Mouse (Mus musculus): ENCODE measurements around the gene Tmem141. TPM values are rescaled to one million over a fixed set of nuclear protein-coding genes. Genes with fewer than 3 reads are reported as not detected.

The Tmem141 gene
- 12.8 and 14.7 TPM in 2 replicates for polyA plus RNA-seq (2016; fragmentation: Nextera tagmentation; extraction: Ambion mirVana)

DNA sequence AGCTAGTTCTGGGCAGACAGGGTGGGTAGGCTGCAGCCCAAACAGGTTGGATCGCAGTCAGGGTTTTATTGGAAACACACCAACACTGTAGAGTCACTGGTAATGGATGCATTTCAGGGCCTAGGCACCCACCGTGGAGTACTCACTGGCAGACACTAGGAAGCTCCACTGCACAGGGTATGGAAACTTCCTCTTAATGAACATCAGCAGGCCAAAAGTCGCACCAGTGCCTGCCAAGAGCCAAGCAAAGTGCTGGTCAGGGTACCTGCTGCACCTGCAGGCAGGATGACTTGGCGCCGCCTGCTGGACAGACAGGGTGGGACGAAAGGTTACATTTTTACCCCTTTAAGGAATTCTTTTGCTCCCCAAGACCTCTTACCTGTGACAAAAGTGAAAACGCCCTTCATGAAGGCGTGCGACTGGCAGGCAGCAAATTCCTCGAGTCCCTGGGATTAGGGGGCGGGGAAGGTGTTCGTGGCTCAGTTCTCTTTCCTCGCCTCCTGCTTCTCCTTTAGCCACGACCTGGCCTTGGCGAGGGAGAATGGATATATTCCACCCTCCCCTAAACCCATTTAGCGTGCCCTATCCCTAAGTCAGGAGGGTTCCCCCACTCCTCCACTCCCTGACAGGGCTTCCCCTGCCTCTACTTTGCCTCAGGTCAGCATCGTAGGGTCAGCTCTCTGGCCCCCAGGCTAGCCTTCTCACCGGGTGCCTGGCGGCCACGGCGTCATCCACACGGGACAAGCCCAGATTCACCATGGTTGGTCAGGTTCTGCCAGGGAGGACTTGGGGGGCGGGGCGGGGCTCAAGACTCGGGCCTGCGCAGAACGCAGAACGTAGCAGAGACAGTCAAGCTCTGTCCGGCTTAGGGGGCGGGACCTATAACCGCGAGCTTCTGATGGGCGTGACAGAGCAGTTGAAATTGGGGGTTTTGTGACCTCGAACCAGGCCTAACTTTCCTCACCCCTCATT, at the start of gene Tmem141:
Gene Tmem141, minus strand, starts transcription at position 777 of the 972 bp plus-strand sequence.
- Histone ChIP-seq H3K36me3 (no peaks in the 10 kb centered on the region), H3K27me3 (ENCODE audit: low read depth, poor library complexity, severe bottlenecking) (peaks cover 49% of the 10 kb centered on the region), H3K4me3 (peak within 1 kb of the TSS; percentile 60), H3K27ac (replicated peaks) (peak within 1 kb of the TSS; percentile 79), H3K4me1 (peaks cover 12% of the 10 kb centered on the region), H3K9me3 (replicated peaks) (no peaks in the 10 kb centered on the region)
- whole genome bisulfite sequencing, result 6% methylated on average over 34 of the region's 34 CpGs
- peak; percentile 84 for DNase-seq (ENCODE audit: low spot score)

- Histone ChIP-seq H3K4me1 (peaks cover 5% of the 10 kb centered on the region), H3K4me3 (no peak overlapping the region), H3K27me3 (ENCODE audit: low read depth, poor library complexity, severe bottlenecking) (no peaks in the 10 kb centered on the region), H3K27ac (replicated peaks) (no peak overlapping the region), H3K36me3 (no peaks in the 10 kb centered on the region), H3K9me3 (replicated peaks) (no peaks in the 10 kb centered on the region)
- WGBS, result 62% methylated on average over 1 of the region's 1 CpGs
- DNase-seq (ENCODE audit: low spot score), result no peak
Observed at GRCm38 (mm10) chr2:25666516-25666915, 44.7 kb upstream of the Tmem141 start.

DNA sequence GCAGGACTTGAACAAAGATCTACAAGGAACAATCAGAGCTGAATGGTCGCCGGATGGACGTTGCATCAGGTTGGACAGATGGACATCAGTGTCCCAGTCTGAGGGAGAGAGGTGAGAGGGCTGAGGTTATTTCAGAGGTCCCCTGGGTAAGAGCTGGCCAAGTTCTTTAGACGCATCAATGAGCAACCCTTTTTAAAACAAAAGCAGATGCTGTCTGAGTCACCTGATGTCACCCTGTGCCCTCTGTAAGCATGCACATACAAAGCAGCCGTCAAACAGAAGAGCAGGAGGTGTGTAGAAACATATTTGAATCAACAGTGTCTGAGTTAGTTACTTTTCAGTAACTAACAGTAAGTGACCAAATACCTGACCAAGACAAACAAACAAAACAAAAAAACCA, 42.3 kb upstream of the Tmem141 start:
- Histone ChIP-seq H3K27ac (replicated peaks) (no peak overlapping the region), H3K9me3 (replicated peaks) (no peaks in the 10 kb centered on the region), H3K4me1 (peaks cover 5% of the 10 kb centered on the region), H3K4me3 (no peak overlapping the region), H3K27me3 (ENCODE audit: low read depth, poor library complexity, severe bottlenecking) (no peaks in the 10 kb centered on the region), H3K36me3 (no peaks in the 10 kb centered on the region)
- WGBS, result 82% methylated on average over 5 of the region's 5 CpGs
- DNase-seq (ENCODE audit: low spot score), result no peak

GRCm38 (mm10) chr2:25663511-25663910, 41.7 kb upstream of the Tmem141 start:
- H3K4me3 ChIP-seq, result no peak overlapping the region
- peak; percentile 47 for DNase-seq (ENCODE audit: low spot score)
- 76% methylated on average over 1 of the region's 1 CpGs for WGBS
- H3K9me3 ChIP-seq (replicated peaks), result no peaks in the 10 kb centered on the region
- H3K27me3 ChIP-seq (ENCODE audit: low read depth, poor library complexity, severe bottlenecking), result no peaks in the 10 kb centered on the region
- no peak overlapping the region for H3K27ac ChIP-seq (replicated peaks)
- no peaks in the 10 kb centered on the region for H3K36me3 ChIP-seq
- H3K4me1 ChIP-seq, result peaks cover 5% of the 10 kb centered on the region

GRCm38 (mm10) chr2:25661245-25661970, 39.6 kb upstream of the Tmem141 start:
- H3K36me3 ChIP-seq, result no peaks in the 10 kb centered on the region
- H3K27me3 ChIP-seq (ENCODE audit: low read depth, poor library complexity, severe bottlenecking), result no peaks in the 10 kb centered on the region
- H3K4me1 ChIP-seq, result peaks cover 5% of the 10 kb centered on the region
- 93% methylated on average over 6 of the region's 6 CpGs for WGBS
- H3K9me3 ChIP-seq (replicated peaks), result no peaks in the 10 kb centered on the region
- no peak for DNase-seq (ENCODE audit: low spot score)
- no peak overlapping the region for H3K4me3 ChIP-seq
- H3K27ac ChIP-seq (replicated peaks), result no peak overlapping the region

- no peak for DNase-seq (ENCODE audit: low spot score)
- H3K4me1 ChIP-seq, result peaks cover 4% of the 10 kb centered on the region
- H3K27ac ChIP-seq (replicated peaks), result no peak overlapping the region
- no peak overlapping the region for H3K4me3 ChIP-seq
- H3K27me3 ChIP-seq (ENCODE audit: low read depth, poor library complexity, severe bottlenecking), result no peaks in the 10 kb centered on the region
- H3K9me3 ChIP-seq (replicated peaks), result no peaks in the 10 kb centered on the region
- no peaks in the 10 kb centered on the region for H3K36me3 ChIP-seq
- WGBS, result 92% methylated on average over 8 of the region's 8 CpGs
Observed at GRCm38 (mm10) chr2:25660279-25660678, 38.5 kb upstream of the Tmem141 start.

DNA sequence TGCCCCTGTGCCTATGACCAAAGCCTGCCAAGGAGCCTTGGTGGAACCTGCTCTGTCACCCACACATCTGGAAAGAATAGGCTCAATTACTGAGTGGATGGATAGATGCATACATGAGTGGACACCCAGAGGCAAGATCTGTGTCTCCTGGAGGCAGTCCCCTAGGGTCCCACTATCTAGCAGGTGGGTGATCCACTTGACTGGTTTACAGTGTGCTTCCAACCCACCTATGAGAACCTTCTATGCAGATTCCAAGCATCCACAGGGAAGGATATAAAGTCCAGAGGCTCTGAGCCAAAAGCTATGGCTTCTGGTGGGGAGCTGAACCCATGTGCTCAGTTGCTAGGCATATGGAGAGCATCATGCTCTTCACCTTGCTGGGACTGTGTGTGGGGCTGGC, 35.8 kb upstream of the Tmem141 start, which contains the start of gene Lcn5:
Gene Lcn5, plus strand, starts transcription at position 301 of the 400 bp plus-strand sequence.
- Histone ChIP-seq H3K4me3 (no peak within 1 kb of the TSS), H3K27me3 (ENCODE audit: low read depth, poor library complexity, severe bottlenecking) (no peaks in the 10 kb centered on the region)
- no peak for DNase-seq (ENCODE audit: low spot score)

GRCm38 (mm10) chr2:25657246-25657645, 35.4 kb upstream of the Tmem141 start:
- H3K4me3 ChIP-seq, result no peak overlapping the region
- 85% methylated on average over 4 of the region's 4 CpGs for WGBS
- H3K4me1 ChIP-seq, result no peaks in the 10 kb centered on the region
- H3K36me3 ChIP-seq, result no peaks in the 10 kb centered on the region
- no peaks in the 10 kb centered on the region for H3K27me3 ChIP-seq (ENCODE audit: low read depth, poor library complexity, severe bottlenecking)
- H3K9me3 ChIP-seq (replicated peaks), result no peaks in the 10 kb centered on the region
- no peak for DNase-seq (ENCODE audit: low spot score)
- H3K27ac ChIP-seq (replicated peaks), result no peak overlapping the region

More for the DNA sequence above, 35.8 kb upstream of the Tmem141 start, which contains the start of gene Lcn5:
- H3K36me3 ChIP-seq, result no peaks in the 10 kb centered on the region
- no peaks in the 10 kb centered on the region for H3K9me3 ChIP-seq (replicated peaks)
- no peak within 1 kb of the TSS for H3K27ac ChIP-seq (replicated peaks)
- H3K4me1 ChIP-seq, result no peaks in the 10 kb centered on the region

DNA sequence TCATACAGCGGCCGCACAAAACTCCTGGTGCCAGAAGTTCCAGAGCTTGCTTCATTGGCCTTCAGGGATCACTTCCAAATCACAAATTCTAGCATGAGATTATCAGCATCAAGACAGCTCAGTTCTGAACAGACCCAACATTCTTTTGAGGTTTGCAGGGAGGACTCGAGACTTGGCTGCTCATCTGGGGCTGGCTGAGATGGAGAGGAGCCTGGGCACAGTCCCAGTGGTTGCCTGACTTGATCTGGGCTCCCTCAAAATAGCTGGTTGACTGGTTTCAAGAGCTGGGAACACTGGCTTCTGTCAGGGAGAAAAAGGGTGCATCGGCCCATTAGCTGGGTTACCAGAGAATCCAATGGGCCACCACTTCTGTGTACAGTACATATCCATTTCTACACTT, 34.9 kb upstream of the Tmem141 start:
- H3K4me1 ChIP-seq, result no peaks in the 10 kb centered on the region
- H3K4me3 ChIP-seq, result no peak overlapping the region
- no peaks in the 10 kb centered on the region for H3K36me3 ChIP-seq
- H3K27me3 ChIP-seq (ENCODE audit: low read depth, poor library complexity, severe bottlenecking), result no peaks in the 10 kb centered on the region
- no peak for DNase-seq (ENCODE audit: low spot score)
- no peak overlapping the region for H3K27ac ChIP-seq (replicated peaks)
- no peaks in the 10 kb centered on the region for H3K9me3 ChIP-seq (replicated peaks)
- 91% methylated on average over 4 of the region's 4 CpGs for WGBS

- Histone ChIP-seq H3K9me3 (replicated peaks) (no peaks in the 10 kb centered on the region), H3K27ac (replicated peaks) (no peak overlapping the region), H3K27me3 (ENCODE audit: low read depth, poor library complexity, severe bottlenecking) (no peaks in the 10 kb centered on the region), H3K4me3 (no peak overlapping the region), H3K36me3 (no peaks in the 10 kb centered on the region), H3K4me1 (no peaks in the 10 kb centered on the region)
- WGBS, result 67% methylated on average over 1 of the region's 1 CpGs
- no peak for DNase-seq (ENCODE audit: low spot score)
Observed at GRCm38 (mm10) chr2:25654502-25654901, 32.7 kb upstream of the Tmem141 start.

DNA sequence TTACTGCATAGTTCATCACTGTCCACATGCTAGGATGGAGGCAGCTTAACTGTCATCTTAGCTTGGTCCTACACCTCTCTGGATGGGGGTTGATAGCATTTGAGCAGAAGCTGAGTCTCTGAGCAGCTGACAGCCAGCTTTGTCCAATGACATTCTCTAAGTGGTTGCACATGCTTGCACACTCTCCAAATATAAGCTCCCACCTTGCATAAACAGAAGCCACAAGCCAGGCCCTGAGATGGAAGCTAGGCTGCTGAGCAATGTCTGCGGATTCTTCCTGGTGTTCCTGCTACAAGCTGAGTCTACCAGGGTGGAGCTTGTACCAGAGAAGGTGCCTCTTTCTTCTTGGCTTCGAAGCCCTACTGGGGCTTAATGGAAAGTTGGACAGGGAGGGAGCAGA, 31.1 kb upstream of the Tmem141 start, which contains the start of gene Lcn8:
Gene Lcn8, plus strand, starts transcription at position 219 of the 400 bp plus-strand sequence.
- DNase-seq (ENCODE audit: low spot score), result no peak
- Histone ChIP-seq H3K4me1 (no peaks in the 10 kb centered on the region), H3K9me3 (replicated peaks) (no peaks in the 10 kb centered on the region), H3K36me3 (no peaks in the 10 kb centered on the region), H3K27me3 (ENCODE audit: low read depth, poor library complexity, severe bottlenecking) (no peaks in the 10 kb centered on the region), H3K4me3 (no peak within 1 kb of the TSS), H3K27ac (replicated peaks) (no peak within 1 kb of the TSS)
- 73% methylated on average over 2 of the region's 2 CpGs for WGBS

DNA sequence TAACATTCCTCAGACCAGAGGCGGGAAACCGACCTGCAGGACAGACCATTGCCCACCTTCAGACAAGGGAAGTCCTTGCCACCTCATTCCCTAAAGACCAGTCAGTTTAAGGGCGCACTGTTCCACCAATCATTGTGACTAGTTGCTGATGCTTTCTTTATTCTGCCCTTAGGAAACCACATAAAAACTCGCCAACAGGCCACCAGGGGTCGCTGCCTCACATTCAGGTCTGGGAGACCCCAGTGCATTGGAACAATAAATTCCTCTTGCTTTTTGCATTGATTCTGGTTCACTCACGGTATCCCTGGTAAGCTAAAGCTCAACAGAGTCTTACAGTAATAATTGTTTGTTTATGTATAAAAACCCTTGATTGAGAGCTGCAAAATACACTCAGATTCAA, 18.1 kb upstream of the Tmem141 start:
- DNase-seq (ENCODE audit: low spot score), result peak; percentile 54
- Histone ChIP-seq H3K4me3 (no peak overlapping the region), H3K4me1 (no peaks in the 10 kb centered on the region), H3K27ac (replicated peaks) (no peak overlapping the region), H3K9me3 (replicated peaks) (no peaks in the 10 kb centered on the region), H3K36me3 (no peaks in the 10 kb centered on the region), H3K27me3 (ENCODE audit: low read depth, poor library complexity, severe bottlenecking) (no peaks in the 10 kb centered on the region)
- WGBS, result 17% methylated on average over 6 of the region's 6 CpGs

GRCm38 (mm10) chr2:25634046-25634445, 12.2 kb upstream of the Tmem141 start:
- Histone ChIP-seq H3K27me3 (ENCODE audit: low read depth, poor library complexity, severe bottlenecking) (no peaks in the 10 kb centered on the region), H3K36me3 (no peaks in the 10 kb centered on the region), H3K4me3 (no peak overlapping the region), H3K27ac (replicated peaks) (no peak overlapping the region), H3K4me1 (no peaks in the 10 kb centered on the region), H3K9me3 (replicated peaks) (no peaks in the 10 kb centered on the region)
- no peak for DNase-seq (ENCODE audit: low spot score)
- 45% methylated on average over 1 of the region's 1 CpGs for WGBS

All from midbrain, embryonic 10.5 days (tissue).